Mouse (Mus musculus) cerebellum, adult 8-10 months (tissue): ENCODE data around the gene Tmem97.
"Not testable (repeated sequence)": the region's sequence is repeated elsewhere in the genome, so short reads cannot be mapped to it uniquely, and the experiment has no call there.

ENCODE experiments used
- DNase-seq: peaks from one replicate; pipeline ENCODE4 v3.0.0; 2022

Gene Tmem97

GRCm38 (mm10) chr11:78550168-78551058, at the start of gene Tmem97:
Tmem97 (minus strand) TSS chr11:78550777.
- DNase-seq: peak; percentile 93

GRCm38 (mm10) chr11:78600051-78600450, 49.5 kb upstream of the Tmem97 start:
- DNase-seq: no peak

- DNase-seq: no peak
These were observed 48.3 kb upstream of the Tmem97 start for GRCm38 (mm10) chr11:78598763-78599415.

GRCm38 (mm10) chr11:78596750-78597149, 46.2 kb upstream of the Tmem97 start:
- DNase-seq: no peak

- DNase-seq: no peak
These were observed 45.2 kb upstream of the Tmem97 start for GRCm38 (mm10) chr11:78595773-78596172.

GRCm38 (mm10) chr11:78594271-78594964, 43.8 kb upstream of the Tmem97 start:
- no peak for DNase-seq

- not testable (repeated sequence) for DNase-seq
These were observed 37.1 kb upstream of the Tmem97 start for GRCm38 (mm10) chr11:78587677-78588076.

- DNase-seq: no peak
These were observed 35.5 kb upstream of the Tmem97 start for GRCm38 (mm10) chr11:78586099-78586498.

GRCm38 (mm10) chr11:78582848-78583247, 32.3 kb upstream of the Tmem97 start:
- DNase-seq: no peak

GRCm38 (mm10) chr11:78574975-78575374, 24.4 kb upstream of the Tmem97 start:
- DNase-seq: no peak

GRCm38 (mm10) chr11:78574536-78574935, 24.0 kb upstream of the Tmem97 start:
- DNase-seq: no peak

- DNase-seq: not testable (repeated sequence)
These were observed 23.5 kb upstream of the Tmem97 start for GRCm38 (mm10) chr11:78574031-78574430.

GRCm38 (mm10) chr11:78571854-78572253, 21.3 kb upstream of the Tmem97 start:
- DNase-seq: no peak

- DNase-seq: no peak
These were observed 20.9 kb upstream of the Tmem97 start for GRCm38 (mm10) chr11:78571441-78571840.

GRCm38 (mm10) chr11:78569806-78570205, 19.2 kb upstream of the Tmem97 start:
- DNase-seq: no peak

GRCm38 (mm10) chr11:78568827-78569226, 18.2 kb upstream of the Tmem97 start:
- no peak for DNase-seq

- no peak for DNase-seq
These were observed 17.0 kb upstream of the Tmem97 start for GRCm38 (mm10) chr11:78567614-78568013.

GRCm38 (mm10) chr11:78566775-78567174, 16.2 kb upstream of the Tmem97 start:
- no peak for DNase-seq

GRCm38 (mm10) chr11:78560447-78560846, 9.9 kb upstream of the Tmem97 start:
- DNase-seq: peak; percentile 64

GRCm38 (mm10) chr11:78557241-78557640, 6.7 kb upstream of the Tmem97 start:
- no peak for DNase-seq

- no peak for DNase-seq
These were observed 5.5 kb upstream of the Tmem97 start for GRCm38 (mm10) chr11:78556070-78556469.

- no peak for DNase-seq
These were observed 5.0 kb upstream of the Tmem97 start for GRCm38 (mm10) chr11:78555623-78556022.

GRCm38 (mm10) chr11:78551059-78551398, 452 bp upstream of the Tmem97 start:
- DNase-seq: no peak
